Mouse (Mus musculus) megakaryocyte, embryonic 14.5 days (primary cell): ENCODE results near the gene 9530053A07Rik. TPM values are rescaled to one million over a fixed set of nuclear protein-coding genes. Genes with fewer than 3 reads are reported as not detected.

Experiments
- H3K27me3 ChIP-seq: replicated peaks from 2 replicates; pipeline ENCODE3; 2012; ENCODE audit warnings: inconsistent platforms
- H3K36me3 ChIP-seq: replicated peaks from 2 replicates; pipeline ENCODE3; 2012; ENCODE audit warnings: low read length, inconsistent platforms, mixed read lengths
- H3K4me1 ChIP-seq: 2 replicates; pipeline ENCODE4 v1.6.1; 2012; ENCODE audit warnings: inconsistent platforms
- H3K4me3 ChIP-seq: replicated peaks from 2 replicates; pipeline ENCODE3; 2012; ENCODE audit warnings: moderate library complexity, mild to moderate bottlenecking, inconsistent platforms
- H3K9me3 ChIP-seq: 2 replicates; pipeline ENCODE4 v1.6.1; 2012; ENCODE audit warnings: inconsistent platforms
- FLI1 ChIP-seq: IDR thresholded peaks from 2 replicates; pipeline ENCODE4 v1.6.1; 2012; ENCODE audit warnings: low read length, inconsistent platforms, mixed read lengths
- GATA1 ChIP-seq: IDR thresholded peaks from 3 replicates; pipeline ENCODE4 v1.6.1; 2012; ENCODE audit warnings: mixed read lengths, low read length, inconsistent platforms, borderline replicate concordance
- polyA plus RNA-seq: library from polyadenylated mRNA; stranded (reverse); fragments of >175 nt; gene quantifications from 2 replicates; pipeline ENCODE4 v1.2.3, GENCODE M21; 2012; ENCODE audit warnings: low replicate concordance; ENCODE audit not compliant: insufficient read depth

9530053A07Rik gene
- polyA plus RNA-seq, 1 experiment: not detected

DNA sequence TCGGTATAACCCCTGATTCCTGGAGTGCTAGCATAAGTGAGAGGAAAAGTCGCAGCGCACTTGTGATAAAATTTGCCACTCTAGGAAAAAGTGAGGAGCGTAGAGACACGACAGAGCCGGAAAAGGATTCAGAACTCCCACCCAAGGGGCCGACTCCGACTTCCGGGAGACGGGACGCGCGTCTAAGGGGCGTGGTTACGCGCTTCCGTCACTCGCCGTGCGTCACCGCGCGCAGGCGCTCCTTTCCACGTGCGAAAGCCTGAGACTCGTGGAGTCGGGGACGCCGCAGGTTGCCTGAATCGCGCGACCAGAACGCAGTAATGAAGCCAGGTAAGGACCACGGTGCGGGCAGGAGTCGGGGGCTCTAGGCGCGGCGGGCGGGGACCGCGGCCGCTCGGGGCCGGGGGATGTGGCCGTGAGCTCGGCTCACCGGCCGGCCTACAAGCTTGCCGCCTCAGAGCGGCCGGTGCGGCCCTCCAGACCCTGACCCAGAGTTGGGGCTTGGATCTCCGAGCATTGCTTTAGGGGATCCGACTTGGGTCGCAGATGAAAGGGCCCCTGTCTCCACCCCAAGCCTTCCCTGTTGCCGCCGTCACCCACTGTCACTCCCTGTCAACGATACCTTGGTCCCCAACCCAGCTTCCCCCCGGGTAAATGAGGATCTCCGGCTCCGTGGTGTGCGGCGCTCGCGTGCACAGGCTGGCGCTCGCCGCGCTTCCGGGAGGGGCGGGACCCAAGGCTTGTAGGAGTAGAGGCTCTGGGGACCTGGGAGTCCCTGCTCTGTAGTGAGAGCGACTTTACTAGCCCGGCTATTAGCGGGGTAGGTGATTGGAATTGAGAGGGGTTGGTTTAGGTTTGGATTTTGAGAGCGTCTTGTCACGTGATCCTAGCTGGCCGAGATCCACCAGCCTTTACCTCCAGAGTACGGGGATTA, 40.5 kb downstream of the 9530053A07Rik start, which contains the start of gene Fbl:
TSS of gene Fbl (plus strand) at position 222 of the 934 bp plus-strand sequence.
- Histone ChIP-seq H3K4me3 (peak within 1 kb of the TSS; percentile 97), H3K27me3 (no peaks in the 10 kb centered on the region), H3K4me1 (peaks cover 41% of the 10 kb centered on the region), H3K9me3 (peaks cover 8% of the 10 kb centered on the region), H3K36me3 (peaks cover 10% of the 10 kb centered on the region)
- TF ChIP-seq GATA1 (no peak), FLI1 (peak; percentile 19; the same call in 1 of the 2 replicates)

DNA sequence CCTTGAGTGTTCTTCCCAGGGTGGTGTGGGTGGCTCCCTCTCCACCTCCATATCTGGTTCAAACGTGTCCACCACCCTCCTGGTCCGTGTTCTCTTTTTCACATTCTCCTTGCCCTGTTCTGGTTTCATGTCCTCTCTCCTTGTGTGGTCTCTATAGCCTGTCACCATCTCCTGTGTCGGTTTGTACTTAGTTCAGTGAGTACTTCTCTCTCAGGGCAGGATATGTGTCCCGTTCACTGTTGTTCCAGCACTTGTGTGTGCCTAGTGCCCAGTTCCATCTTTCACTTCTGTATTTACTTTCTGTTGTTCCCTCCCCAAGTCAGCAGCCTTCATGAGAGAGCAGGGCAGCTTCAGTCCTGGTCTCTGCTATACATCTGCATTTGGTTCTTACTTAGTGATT, 46.1 kb downstream of the 9530053A07Rik start:
- H3K36me3 ChIP-seq: peaks cover 51% of the 10 kb centered on the region
- H3K9me3 ChIP-seq: no peaks in the 10 kb centered on the region
- H3K4me3 ChIP-seq: peak overlapping the region; percentile 21
- peaks cover 37% of the 10 kb centered on the region for H3K4me1 ChIP-seq
- no peaks in the 10 kb centered on the region for H3K27me3 ChIP-seq
- TF ChIP-seq FLI1: no peak
- no peak for TF ChIP-seq GATA1

DNA sequence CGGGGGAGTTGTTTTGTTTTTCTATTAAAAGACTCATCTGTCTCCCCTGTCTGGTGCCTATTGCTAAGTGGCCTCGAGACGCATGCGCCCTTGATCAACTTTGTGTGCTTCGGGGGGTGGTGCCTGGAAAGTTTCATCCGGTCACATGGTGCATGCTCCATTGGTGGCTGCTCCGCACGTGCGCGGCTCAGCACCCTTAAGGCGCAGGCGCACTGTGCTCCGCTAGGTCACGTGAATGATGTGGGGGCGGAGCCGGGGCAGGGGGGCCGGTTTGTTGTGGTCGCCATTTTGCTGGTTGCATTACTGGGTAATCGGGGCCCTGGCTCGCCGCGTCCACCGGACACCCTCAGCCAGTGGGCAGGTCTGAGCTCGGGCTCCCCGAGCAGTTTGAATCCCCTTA, 50.0 kb downstream of the 9530053A07Rik start, which contains the start of gene Dyrk1b:
TSS of gene Dyrk1b (plus strand) at position 242 of the 400 bp plus-strand sequence.
- H3K4me1 ChIP-seq: peaks cover 23% of the 10 kb centered on the region
- peaks cover 78% of the 10 kb centered on the region for H3K36me3 ChIP-seq
- H3K4me3 ChIP-seq: peak within 1 kb of the TSS; percentile 96
- no peaks in the 10 kb centered on the region for H3K9me3 ChIP-seq
- TF ChIP-seq GATA1: no peak
- no peak for TF ChIP-seq FLI1
- H3K27me3 ChIP-seq: no peaks in the 10 kb centered on the region

DNA sequence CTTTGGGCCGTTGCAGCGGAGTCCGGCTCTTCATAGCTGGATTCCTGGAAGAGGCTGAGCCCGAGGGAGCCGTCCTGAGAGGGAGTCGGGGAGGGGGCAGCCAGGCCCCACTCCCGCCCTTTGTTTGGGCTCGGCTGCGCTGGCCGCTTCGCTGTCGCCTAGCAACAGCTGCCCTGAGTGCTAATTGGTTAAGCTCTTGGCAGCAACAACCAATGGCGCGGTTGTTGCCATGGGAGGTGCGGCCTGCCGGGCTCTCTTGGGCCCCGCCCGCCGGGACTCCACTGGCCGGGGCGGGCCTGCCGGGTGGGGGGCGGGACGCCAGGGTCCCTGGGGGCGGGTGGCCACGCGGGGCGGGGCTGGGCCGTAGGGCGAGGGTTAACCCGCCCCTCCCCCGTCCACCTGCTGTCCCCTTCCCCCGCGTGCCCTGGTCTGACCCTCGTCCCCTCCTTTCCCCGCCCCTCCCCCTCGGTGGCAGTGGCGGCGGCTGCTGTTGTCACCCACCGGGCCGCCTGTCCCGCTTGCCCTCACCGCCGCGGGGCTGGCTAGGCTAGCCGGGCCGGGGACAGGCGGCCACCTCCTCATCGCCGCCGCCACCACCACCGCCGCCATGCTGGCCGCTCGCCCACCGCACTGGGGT, 50.6 kb downstream of the 9530053A07Rik start:
- Histone ChIP-seq H3K9me3 (no peaks in the 10 kb centered on the region), H3K36me3 (peaks cover 78% of the 10 kb centered on the region), H3K4me3 (peak overlapping the region; percentile 96), H3K27me3 (no peaks in the 10 kb centered on the region), H3K4me1 (peaks cover 23% of the 10 kb centered on the region)
- TF ChIP-seq FLI1 (no peak), GATA1 (no peak)

DNA sequence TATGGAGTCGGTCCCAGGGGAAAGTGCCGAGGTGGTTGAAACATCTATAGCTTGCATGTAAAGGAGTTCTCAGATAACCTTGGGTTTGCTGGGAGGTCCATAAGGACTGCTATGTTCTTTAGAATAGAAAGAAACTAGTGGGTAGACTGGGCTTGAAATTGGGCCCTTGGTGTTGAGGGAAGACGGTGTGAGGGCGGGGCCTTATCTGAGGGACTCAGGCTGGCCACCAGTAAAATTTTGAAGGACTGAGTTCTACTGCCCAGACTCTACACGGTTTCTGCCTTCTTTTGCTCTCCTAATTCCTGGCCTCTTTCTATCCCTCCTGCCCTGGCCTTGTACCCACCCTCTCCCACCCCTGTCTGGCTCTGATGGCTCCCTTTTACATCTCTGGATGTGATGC, 51.6 kb downstream of the 9530053A07Rik start:
- Histone ChIP-seq H3K27me3 (no peaks in the 10 kb centered on the region), H3K4me1 (peaks cover 17% of the 10 kb centered on the region), H3K36me3 (peaks cover 78% of the 10 kb centered on the region), H3K4me3 (no peak overlapping the region), H3K9me3 (no peaks in the 10 kb centered on the region)
- TF ChIP-seq FLI1: no peak
- TF ChIP-seq GATA1: no peak

DNA sequence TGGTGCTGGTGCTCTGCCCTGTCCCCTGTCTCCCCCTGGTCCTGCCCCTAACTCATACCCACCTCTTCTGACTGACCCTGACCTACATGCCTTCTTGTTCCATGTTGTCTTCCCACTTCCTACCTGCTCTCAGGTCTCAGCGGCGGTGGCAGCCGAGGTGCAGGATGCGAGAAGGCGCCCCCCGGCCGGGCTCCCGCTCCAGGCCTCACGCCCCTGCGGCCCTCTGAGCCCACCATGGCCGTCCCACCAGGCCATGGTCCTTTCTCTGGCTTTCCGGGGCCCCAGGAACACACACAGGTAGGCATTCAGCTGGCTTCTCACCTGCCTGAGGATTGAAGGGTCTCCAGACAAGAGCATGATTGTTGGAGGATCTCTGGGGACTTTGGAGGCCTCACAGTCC, 52.1 kb downstream of the 9530053A07Rik start:
- no peaks in the 10 kb centered on the region for H3K9me3 ChIP-seq
- H3K4me3 ChIP-seq: peak overlapping the region; percentile 12
- no peak for TF ChIP-seq GATA1
- no peak for TF ChIP-seq FLI1
- no peaks in the 10 kb centered on the region for H3K27me3 ChIP-seq
- peaks cover 17% of the 10 kb centered on the region for H3K4me1 ChIP-seq
- peaks cover 78% of the 10 kb centered on the region for H3K36me3 ChIP-seq

DNA sequence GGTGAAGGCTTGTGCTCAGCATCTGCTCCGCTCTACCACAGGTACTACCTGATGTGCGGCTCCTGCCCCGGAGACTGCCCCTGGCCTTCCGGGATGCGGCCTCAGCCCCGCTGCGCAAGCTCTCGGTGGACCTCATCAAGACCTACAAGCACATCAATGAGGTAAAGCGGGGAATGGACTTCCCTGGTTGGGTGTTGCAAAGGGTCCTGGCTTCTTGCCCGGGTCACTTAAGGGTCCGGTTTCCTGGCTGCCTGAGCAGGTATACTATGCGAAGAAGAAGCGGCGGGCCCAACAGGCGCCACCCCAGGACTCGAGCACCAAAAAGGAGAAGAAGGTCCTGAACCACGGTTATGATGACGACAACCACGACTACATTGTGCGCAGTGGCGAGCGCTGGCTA, 53.1 kb downstream of the 9530053A07Rik start:
- peaks cover 17% of the 10 kb centered on the region for H3K4me1 ChIP-seq
- no peaks in the 10 kb centered on the region for H3K9me3 ChIP-seq
- TF ChIP-seq FLI1 (no peak), GATA1 (no peak)
- H3K4me3 ChIP-seq: no peak overlapping the region
- peaks cover 78% of the 10 kb centered on the region for H3K36me3 ChIP-seq
- no peaks in the 10 kb centered on the region for H3K27me3 ChIP-seq

DNA sequence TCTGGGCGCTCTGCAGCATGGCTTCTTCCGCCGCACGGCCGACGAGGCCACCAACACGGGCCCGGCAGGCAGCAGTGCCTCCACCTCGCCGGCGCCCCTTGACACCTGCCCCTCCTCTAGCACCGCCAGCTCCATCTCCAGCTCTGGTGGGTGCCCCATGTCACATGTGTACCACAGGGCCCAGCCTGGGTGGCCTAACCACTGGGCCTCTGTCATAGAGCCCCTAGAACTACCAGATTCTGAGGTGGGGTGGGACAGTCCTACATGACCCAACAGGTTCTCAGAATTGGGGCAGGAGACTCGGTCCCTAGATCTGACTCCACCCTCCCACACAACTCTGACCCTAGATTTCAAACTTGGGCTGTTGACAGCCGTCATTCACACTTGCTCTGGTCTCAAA, 56.6 kb downstream of the 9530053A07Rik start:
- Histone ChIP-seq H3K36me3 (peaks cover 96% of the 10 kb centered on the region), H3K9me3 (no peaks in the 10 kb centered on the region), H3K4me3 (no peak overlapping the region), H3K4me1 (peaks cover 5% of the 10 kb centered on the region), H3K27me3 (no peaks in the 10 kb centered on the region)
- TF ChIP-seq GATA1: no peak
- TF ChIP-seq FLI1: no peak

DNA sequence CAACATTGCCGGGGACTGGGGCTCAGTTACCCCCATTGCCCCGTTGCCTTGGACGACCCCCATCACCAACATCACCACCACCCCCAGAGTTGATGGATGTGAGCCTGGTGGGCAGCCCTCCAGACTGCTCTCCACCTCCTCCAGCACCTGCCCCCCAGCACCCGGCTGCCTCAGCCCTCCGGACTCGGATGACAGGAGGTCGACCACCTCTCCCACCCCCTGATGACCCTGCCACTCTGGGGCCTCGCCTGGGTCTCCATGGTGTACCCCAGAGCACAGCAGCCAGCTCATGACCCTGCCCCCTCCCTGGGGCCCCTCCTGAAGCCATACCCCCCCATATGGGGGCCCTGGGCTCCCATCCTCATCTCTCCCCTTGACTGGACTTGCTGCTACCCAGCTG, 57.4 kb downstream of the 9530053A07Rik start:
- Histone ChIP-seq H3K9me3 (no peaks in the 10 kb centered on the region), H3K4me3 (no peak overlapping the region), H3K4me1 (no peaks in the 10 kb centered on the region), H3K36me3 (peaks cover 96% of the 10 kb centered on the region), H3K27me3 (no peaks in the 10 kb centered on the region)
- TF ChIP-seq GATA1: no peak
- TF ChIP-seq FLI1: no peak

DNA sequence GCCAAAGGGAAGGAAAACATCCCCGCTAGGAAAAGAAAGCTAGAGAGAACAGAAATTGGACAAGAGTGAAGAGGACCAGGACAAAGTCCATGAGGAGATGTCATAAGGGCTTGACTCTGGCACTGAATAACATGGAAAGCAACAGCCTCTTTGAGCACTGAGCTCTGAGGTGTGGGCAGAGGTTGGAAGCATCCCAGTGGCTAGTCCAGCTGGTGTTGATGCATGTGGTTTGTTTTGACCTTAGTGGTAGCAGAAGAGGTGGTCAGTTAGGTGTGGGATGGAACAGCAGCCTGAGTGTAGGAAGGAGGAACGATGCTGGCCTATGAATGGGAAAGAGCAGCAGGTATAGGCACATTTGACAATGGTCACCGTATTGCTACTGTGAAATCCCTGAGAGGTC, 62.2 kb downstream of the 9530053A07Rik start:
- Histone ChIP-seq H3K9me3 (no peaks in the 10 kb centered on the region), H3K4me3 (no peak overlapping the region), H3K4me1 (peaks cover 7% of the 10 kb centered on the region; the same call in 1 of the 2 replicates), H3K36me3 (peaks cover 79% of the 10 kb centered on the region), H3K27me3 (no peaks in the 10 kb centered on the region)
- TF ChIP-seq FLI1 (no peak), GATA1 (no peak)
